Mouse (Mus musculus): ENCODE results near the gene Pkig.

GRCm38 (mm10) chr2:163735980-163736379, 77.8 kb downstream of the Pkig start:
- TF ChIP-seq POLR2A (IDR thresholded peaks at IDR 0.05; ENCODE audit: insufficient read depth, low read depth, low read length) (no peak), CTCF (IDR thresholded peaks at IDR 0.05) (no peak), EP300 (IDR thresholded peaks at IDR 0.05; ENCODE audit: insufficient read depth, low read depth, low read length) (peak; percentile 85)
